Mouse (Mus musculus) splenic B cell, adult 2 months (primary cell): ENCODE results near the gene Tnfsf13.
"Not testable (repeated sequence)": the region's sequence is repeated elsewhere in the genome, so short reads cannot be mapped to it uniquely, and the experiment has no call there.

Experiments
- DNase-seq: peaks from one replicate; pipeline ENCODE4 v3.0.0-alpha.2; 2011; ENCODE audit warnings: low read depth, low spot score
- H3K27me3 ChIP-seq: 2 replicates; pipeline ENCODE4 v1.6.1; 2012; ENCODE audit warnings: mild to moderate bottlenecking, low read length, moderate library complexity, mixed read lengths; ENCODE audit not compliant: control insufficient read depth, poor library complexity, insufficient read depth, severe bottlenecking
- H3K36me3 ChIP-seq: 2 replicates; pipeline ENCODE4 v1.6.1; 2012; ENCODE audit warnings: mild to moderate bottlenecking, low read length, moderate library complexity, mixed read lengths; ENCODE audit not compliant: control insufficient read depth, poor library complexity, insufficient read depth, severe bottlenecking

Tnfsf13 gene

GRCm38 (mm10) chr11:69709554-69710446, 24.2 kb upstream of the Tnfsf13 start:
- Histone ChIP-seq H3K27me3 (no peaks in the 10 kb centered on the region), H3K36me3 (no peaks in the 10 kb centered on the region)
- no peak for DNase-seq

- Histone ChIP-seq H3K36me3 (no peaks in the 10 kb centered on the region), H3K27me3 (no peaks in the 10 kb centered on the region)
- DNase-seq: no peak
These were observed 23.2 kb upstream of the Tnfsf13 start for GRCm38 (mm10) chr11:69708614-69709265.

GRCm38 (mm10) chr11:69707873-69708381, 22.3 kb upstream of the Tnfsf13 start:
- no peak for DNase-seq
- no peaks in the 10 kb centered on the region for H3K36me3 ChIP-seq
- no peaks in the 10 kb centered on the region for H3K27me3 ChIP-seq

GRCm38 (mm10) chr11:69707480-69707847, 21.9 kb upstream of the Tnfsf13 start:
- H3K27me3 ChIP-seq: no peaks in the 10 kb centered on the region
- DNase-seq: no peak

GRCm38 (mm10) chr11:69706775-69707479, 21.3 kb upstream of the Tnfsf13 start:
- no peaks in the 10 kb centered on the region for H3K27me3 ChIP-seq
- no peaks in the 10 kb centered on the region for H3K36me3 ChIP-seq
- DNase-seq: no peak

More at GRCm38 (mm10) chr11:69707480-69707847, 21.9 kb upstream of the Tnfsf13 start:
- no peaks in the 10 kb centered on the region for H3K36me3 ChIP-seq

DNA sequence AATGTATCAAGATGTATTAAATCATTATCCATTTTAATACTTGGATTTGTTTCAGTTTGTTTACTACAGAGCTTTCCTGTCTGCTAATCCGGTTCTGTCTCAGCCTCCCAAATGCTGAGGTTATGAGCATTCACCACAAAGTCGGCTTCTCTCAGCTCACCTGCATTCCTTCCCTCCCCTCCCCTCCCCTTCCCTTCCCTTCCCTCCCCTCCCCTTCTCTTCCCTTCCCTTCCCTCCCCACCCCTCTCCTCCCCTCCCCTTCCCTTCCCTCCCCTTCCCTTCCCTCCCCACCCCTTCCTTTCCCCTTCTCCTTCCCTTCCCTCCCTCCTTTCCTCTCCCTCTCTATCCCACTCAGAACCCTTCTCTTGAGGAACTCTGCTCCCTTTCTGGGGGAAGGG, 19.0 kb upstream of the Tnfsf13 start:
- no peaks in the 10 kb centered on the region for H3K27me3 ChIP-seq
- no peaks in the 10 kb centered on the region for H3K36me3 ChIP-seq
- no peak for DNase-seq

GRCm38 (mm10) chr11:69703814-69704612, 18.4 kb upstream of the Tnfsf13 start:
- no peak for DNase-seq
- H3K36me3 ChIP-seq: no peaks in the 10 kb centered on the region
- H3K27me3 ChIP-seq: no peaks in the 10 kb centered on the region

DNA sequence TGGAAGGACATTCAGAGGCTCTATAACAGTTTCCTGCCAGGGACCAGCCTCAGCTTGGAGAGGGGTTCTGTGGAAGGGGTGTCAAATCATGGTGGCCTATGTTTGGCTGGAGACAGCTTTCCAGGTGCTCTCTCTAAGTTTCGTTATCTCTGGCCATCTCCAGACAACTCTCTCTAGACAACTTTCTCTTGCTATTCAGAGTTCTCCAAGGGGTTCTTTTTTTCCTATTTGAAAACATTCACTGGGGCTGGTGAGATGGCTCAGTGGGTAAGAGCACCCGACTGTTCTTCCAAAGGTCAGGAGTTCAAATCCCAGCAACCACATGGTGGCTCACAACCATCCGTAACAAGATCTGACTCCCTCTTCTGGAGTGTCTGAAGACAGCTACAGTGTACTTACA, 17.8 kb upstream of the Tnfsf13 start:
- not testable (repeated sequence) for DNase-seq, H3K36me3 ChIP-seq, H3K27me3 ChIP-seq

DNA sequence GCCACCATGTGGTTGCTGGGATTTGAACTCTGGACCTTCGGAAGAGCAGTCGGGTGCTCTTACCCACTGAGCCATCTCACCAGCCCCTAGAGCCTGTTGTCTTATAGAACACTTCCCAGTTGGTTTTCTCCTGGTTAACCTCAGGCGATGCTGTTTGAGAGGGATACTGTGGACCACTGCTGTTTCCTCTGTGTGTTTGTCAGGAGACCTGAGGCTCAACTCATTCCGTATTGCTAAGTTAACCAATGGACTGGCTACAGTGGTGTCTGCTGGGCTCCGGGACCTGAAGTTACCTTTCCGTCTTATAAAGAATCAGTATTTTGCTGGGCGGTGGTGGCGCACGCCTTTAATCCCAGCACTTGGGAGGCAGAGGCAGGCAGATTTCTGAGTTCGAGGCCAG, 17.3 kb upstream of the Tnfsf13 start:
- H3K27me3 ChIP-seq, H3K36me3 ChIP-seq, DNase-seq: not testable (repeated sequence)

DNA sequence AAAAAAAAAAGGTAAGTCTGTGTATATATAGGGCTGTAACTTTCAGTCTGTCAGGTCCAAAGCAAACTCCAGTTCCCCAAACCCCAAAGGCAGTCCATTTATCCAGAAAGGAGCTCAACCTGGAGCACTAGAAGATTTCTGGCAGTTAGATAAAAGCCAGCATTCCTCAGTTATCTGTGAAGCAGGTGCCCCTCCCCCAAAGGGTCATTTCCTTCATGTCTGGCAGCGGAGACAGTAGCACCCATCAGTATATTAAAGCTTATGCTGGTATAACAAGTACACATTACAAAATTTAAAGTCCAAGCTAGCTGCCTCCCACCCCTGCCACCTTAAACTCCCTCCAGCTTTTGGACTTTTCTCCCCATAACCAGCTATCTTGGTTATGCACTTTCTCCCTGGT, 14.0 kb upstream of the Tnfsf13 start:
- DNase-seq: no peak
- Histone ChIP-seq H3K27me3 (no peaks in the 10 kb centered on the region), H3K36me3 (no peaks in the 10 kb centered on the region)

DNA sequence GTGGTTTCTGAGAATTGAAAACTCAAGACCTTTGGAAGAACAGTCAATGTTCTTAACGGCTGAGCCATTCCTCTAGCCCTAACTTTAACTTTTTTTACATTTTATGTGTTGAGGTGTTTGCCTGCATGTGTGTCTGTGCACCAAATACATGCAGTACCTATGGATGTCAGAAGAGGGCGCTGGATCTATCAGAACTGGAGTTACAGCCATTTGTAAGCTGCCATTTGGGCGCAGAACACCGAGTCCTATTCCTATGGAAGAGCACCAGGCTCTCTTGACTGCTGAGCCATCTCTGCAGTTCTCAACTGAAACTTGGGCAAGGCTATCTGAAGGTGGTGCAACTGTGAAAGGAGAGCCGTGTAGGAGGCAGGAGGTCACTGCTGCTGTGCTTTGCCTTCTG, 13.0 kb upstream of the Tnfsf13 start:
- H3K36me3 ChIP-seq: no peaks in the 10 kb centered on the region

GRCm38 (mm10) chr11:69697396-69697795, 11.8 kb upstream of the Tnfsf13 start:
- no peaks in the 10 kb centered on the region for H3K36me3 ChIP-seq
- no peaks in the 10 kb centered on the region for H3K27me3 ChIP-seq
- DNase-seq: no peak

More for the DNA sequence above, 13.0 kb upstream of the Tnfsf13 start:
- H3K27me3 ChIP-seq: no peaks in the 10 kb centered on the region
- no peak for DNase-seq

GRCm38 (mm10) chr11:69695361-69696181, 10.0 kb upstream of the Tnfsf13 start, which contains the start of the genes Tnfsf12 and Tnfsfm13:
TSS of gene Tnfsf12 (minus strand) at chr11:69695849.
TSS of gene Tnfsfm13 (minus strand) at chr11:69696098.
- Histone ChIP-seq H3K27me3 (no peaks in the 10 kb centered on the region), H3K36me3 (no peaks in the 10 kb centered on the region)
- DNase-seq: no peak
